Mouse (Mus musculus) layer of hippocampus, adult 6 months (tissue): ENCODE results near the gene Gm6685. TPM values are rescaled to one million over a fixed set of nuclear protein-coding genes. Genes with fewer than 3 reads are reported as not detected.

ENCODE experiments used
- long read RNA-seq, 2 experiments: library from polyadenylated mRNA; unstranded; transcript quantifications; one replicate each; pipeline ENCODE4 v2.0.0; 2019 to 2020
- polyA plus RNA-seq: library from polyadenylated mRNA; unstranded; fragments of <200 nt; fragmentation: Nextera tagmentation; gene quantifications from 2 replicates; pipeline ENCODE4 v1.2.3, GENCODE M21; 2021

Gm6685 gene
- not detected in 2 replicates for polyA plus RNA-seq
- long read RNA-seq, experiment 1, result 0 reads
- long read RNA-seq, experiment 2, result 0 reads

DNA sequence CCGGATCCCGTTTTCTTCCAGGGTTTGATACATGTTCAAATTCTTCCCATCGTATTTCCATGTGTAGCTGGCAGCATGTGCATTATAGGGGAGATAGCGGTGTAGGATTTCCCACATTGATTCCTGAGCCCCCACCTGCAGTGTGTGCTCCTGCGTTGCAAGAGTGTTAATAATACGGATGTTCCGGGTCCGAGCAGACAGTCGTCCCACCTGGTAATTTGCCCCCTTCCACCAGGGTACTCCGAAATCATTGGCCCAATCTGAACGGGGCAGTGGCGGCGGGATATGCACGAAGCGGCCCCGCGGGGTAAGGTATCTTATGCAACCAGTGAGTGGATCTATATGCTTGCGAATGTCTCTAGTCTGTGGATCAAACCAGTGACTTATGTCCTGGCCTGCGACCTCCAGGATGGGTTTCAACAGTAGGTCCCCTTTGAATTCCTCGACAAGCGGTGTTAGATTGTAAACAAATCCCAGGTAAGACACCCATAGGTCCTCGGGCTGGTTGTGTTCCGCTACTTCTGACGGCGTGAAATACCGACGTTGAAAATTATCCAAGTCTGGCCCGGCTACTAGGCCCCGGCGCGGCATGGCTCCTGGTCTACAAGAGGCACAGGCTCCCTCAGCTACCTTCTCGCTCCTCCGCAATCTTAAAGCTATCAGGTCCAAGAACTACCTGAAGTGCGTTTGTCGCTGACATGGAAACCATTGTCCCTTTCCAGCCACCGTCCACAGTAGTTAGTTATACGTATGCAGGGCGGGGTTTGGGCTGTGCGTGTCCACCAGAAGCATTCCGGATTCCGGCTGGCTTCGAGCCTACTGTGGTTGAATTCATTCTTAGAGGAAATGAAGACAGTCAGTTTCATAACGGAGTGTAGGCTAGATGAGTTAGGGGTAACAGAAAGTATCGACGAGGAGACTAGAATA, at the start of gene Gm6685:
Gene Gm6685, minus strand, starts transcription at position 644 of the 927 bp plus-strand sequence.

Other genes starting within 250 kb of the Gm6685 start
- 26.2 and 28.5 TPM in 2 replicates for gene Ccdc85a, start 244.5 kb upstream of the Gm6685 start, polyA plus RNA-seq